Mouse (Mus musculus) C2C12 (cell line): ENCODE results near the gene Mapk6. TPM values are rescaled to one million over a fixed set of nuclear protein-coding genes. Genes with fewer than 3 reads are reported as not detected.
A peak's percentile ranks its signal among the peaks of the same experiment; 100 is the strongest.

Source experiments
- H3K27me3 ChIP-seq: one replicate; pipeline ENCODE4 v1.6.1; 2011; ENCODE audit not compliant: control insufficient read depth, insufficient read depth, insufficient read length
- H3K36me3 ChIP-seq: one replicate; pipeline ENCODE4 v1.6.1; 2011; ENCODE audit not compliant: control insufficient read depth, insufficient read depth
- H3K4me3 ChIP-seq: one replicate; pipeline ENCODE4 v1.5.1; 2011; ENCODE audit warnings: mild to moderate bottlenecking, control low read depth; ENCODE audit not compliant: poor library complexity, insufficient read depth, severe bottlenecking
- H3K79me2 ChIP-seq: one replicate; pipeline ENCODE4 v1.6.1; 2011; ENCODE audit not compliant: control insufficient read depth, insufficient read depth
- H3K79me3 ChIP-seq: one replicate; pipeline ENCODE4 v1.6.1; 2011; ENCODE audit warnings: low read depth, control low read depth
- H3ac ChIP-seq: one replicate; pipeline ENCODE3; 2011; ENCODE audit warnings: low read depth; ENCODE audit not compliant: control insufficient read depth, insufficient read length
- CEBPB ChIP-seq: IDR thresholded peaks from one replicate; pipeline ENCODE4 v1.6.1; 2011; ENCODE audit warnings: low read depth, mild to moderate bottlenecking, control low read depth, moderate library complexity
- CTCF ChIP-seq: IDR thresholded peaks from one replicate; pipeline ENCODE4 v1.5.1; 2011; ENCODE audit not compliant: control insufficient read depth, insufficient read depth, insufficient read length
- FOSL1 ChIP-seq: IDR thresholded peaks from one replicate; pipeline ENCODE4 v1.8.0; 2011; ENCODE audit warnings: mild to moderate bottlenecking, low read length; ENCODE audit not compliant: poor library complexity, insufficient read depth, severe bottlenecking
- MAX ChIP-seq: IDR thresholded peaks from one replicate; pipeline ENCODE4 v1.6.1; 2011; ENCODE audit warnings: mild to moderate bottlenecking, control low read depth
- MYOD1 ChIP-seq: IDR thresholded peaks from one replicate; pipeline ENCODE4 v1.6.1; 2011; ENCODE audit warnings: low read depth; ENCODE audit not compliant: control insufficient read depth, insufficient read length
- MYOG ChIP-seq: IDR thresholded peaks from one replicate; pipeline ENCODE4 v1.6.1; 2011; ENCODE audit not compliant: control insufficient read depth, insufficient read length; ENCODE audit errors: extremely low read depth
- USF1 ChIP-seq: IDR thresholded peaks from one replicate; pipeline ENCODE4 v1.6.1; 2011; ENCODE audit warnings: low read depth, mild to moderate bottlenecking, control low read depth, moderate library complexity
- polyA plus RNA-seq: library from polyadenylated mRNA; unstranded; fragments of >200 nt; fragmentation: generic; extraction: Trizol; gene quantifications from one replicate; pipeline ENCODE4 v1.2.1, GENCODE M21; 2012; ENCODE audit warnings: missing spikeins

The Mapk6 gene
- polyA plus RNA-seq, 1 experiment = 44.8 TPM

- Histone ChIP-seq H3K79me3 (peaks cover 10% of the 10 kb centered on the region), H3K79me2 (peaks cover 12% of the 10 kb centered on the region), H3K27me3 (no peaks in the 10 kb centered on the region), H3K4me3 (no peak overlapping the region), H3ac (no peak overlapping the region), H3K36me3 (no peaks in the 10 kb centered on the region)
- TF ChIP-seq CTCF (no peak), CEBPB (no peak), MAX (no peak)
These were observed 3.4 kb upstream of the Mapk6 start for GRCm38 (mm10) chr9:75413206-75413605.

DNA sequence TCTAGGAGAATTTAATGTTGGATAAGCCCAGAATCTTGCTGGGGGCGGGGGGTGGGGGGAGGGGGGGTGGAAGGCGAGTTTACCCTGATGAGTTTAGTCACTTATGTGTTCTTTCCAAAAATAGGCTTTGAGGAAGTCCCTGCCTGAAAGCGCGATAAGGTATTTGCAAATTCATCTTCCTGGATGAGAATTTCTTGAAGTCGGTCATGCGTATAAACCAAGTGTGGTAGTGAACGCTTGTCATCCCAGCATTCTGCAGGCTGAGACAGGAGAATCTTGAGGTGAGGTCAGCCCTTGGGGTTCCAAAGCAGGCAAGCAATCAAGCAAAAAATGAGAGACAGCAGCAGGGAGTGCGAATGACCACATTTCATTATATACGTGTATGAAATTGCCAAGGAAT is 1.8 kb upstream of the Mapk6 start:
- Histone ChIP-seq H3K79me2 (peaks cover 29% of the 10 kb centered on the region), H3ac (no peak overlapping the region), H3K27me3 (no peaks in the 10 kb centered on the region), H3K4me3 (no peak overlapping the region), H3K36me3 (no peaks in the 10 kb centered on the region), H3K79me3 (peaks cover 26% of the 10 kb centered on the region)
- TF ChIP-seq USF1 (no peak), FOSL1 (no peak), CEBPB (no peak), MYOG (no peak), MYOD1 (no peak), MAX (no peak), CTCF (no peak)

- Histone ChIP-seq H3ac (no peak overlapping the region), H3K36me3 (no peaks in the 10 kb centered on the region)
- TF ChIP-seq CTCF = no peak
- TF ChIP-seq CEBPB = no peak
- no peak for TF ChIP-seq FOSL1
- TF ChIP-seq MYOD1 = no peak
- TF ChIP-seq USF1 = no peak
- no peak for TF ChIP-seq MAX
- no peak for TF ChIP-seq MYOG
These were observed 1.2 kb upstream of the Mapk6 start for GRCm38 (mm10) chr9:75410868-75411487.

DNA sequence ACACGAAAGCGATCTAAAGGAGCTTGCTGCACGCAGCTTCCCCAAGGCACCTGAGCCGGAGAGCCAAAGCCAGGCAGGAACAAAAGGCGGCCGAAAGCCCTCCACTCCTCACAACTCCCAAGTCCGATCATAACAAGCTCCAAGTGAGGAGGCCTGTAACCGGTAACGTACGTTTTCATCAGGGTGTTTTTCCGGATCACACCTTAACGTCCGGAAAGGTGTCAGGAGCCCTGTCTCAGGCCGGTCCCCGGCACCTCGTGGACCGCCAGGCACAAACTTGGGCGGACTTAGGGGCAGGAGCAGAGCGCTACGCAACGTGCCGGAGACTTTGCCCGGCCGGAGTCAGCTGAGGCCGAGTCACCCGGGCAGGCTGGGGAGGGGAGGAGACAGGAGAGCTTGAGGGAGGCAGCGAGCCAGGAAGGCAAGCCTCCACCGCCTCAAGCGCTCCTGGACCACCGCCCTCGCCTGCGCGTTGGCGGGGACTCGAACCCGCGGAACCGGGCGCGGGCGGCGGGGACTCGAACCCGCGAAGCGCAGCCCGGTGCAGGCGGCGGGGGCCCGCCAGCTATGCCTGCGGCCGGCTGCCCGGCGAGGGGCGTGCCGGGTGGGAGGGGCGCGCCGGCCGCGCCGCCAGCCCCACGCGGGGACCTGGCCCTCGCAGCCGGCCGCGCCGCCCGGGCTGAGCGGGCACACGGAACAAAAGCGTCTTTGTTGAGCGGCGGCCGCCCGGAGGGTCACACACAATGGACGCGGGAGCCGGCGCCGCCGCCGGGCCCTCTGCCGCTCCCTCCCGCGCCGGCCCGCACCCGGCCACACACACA is 564 bp downstream of the Mapk6 start:
- no peaks in the 10 kb centered on the region for H3K27me3 ChIP-seq
- H3K36me3 ChIP-seq = no peaks in the 10 kb centered on the region
- no peak for TF ChIP-seq CEBPB
- peaks cover 52% of the 10 kb centered on the region for H3K79me2 ChIP-seq
- H3ac ChIP-seq = peak overlapping the region; percentile 88
- peaks cover 49% of the 10 kb centered on the region for H3K79me3 ChIP-seq
- peak overlapping the region; percentile 69 for H3K4me3 ChIP-seq

More at GRCm38 (mm10) chr9:75410868-75411487, 1.2 kb upstream of the Mapk6 start:
- Histone ChIP-seq H3K4me3 (no peak overlapping the region), H3K27me3 (no peaks in the 10 kb centered on the region), H3K79me2 (peaks cover 35% of the 10 kb centered on the region), H3K79me3 (peaks cover 32% of the 10 kb centered on the region)

DNA sequence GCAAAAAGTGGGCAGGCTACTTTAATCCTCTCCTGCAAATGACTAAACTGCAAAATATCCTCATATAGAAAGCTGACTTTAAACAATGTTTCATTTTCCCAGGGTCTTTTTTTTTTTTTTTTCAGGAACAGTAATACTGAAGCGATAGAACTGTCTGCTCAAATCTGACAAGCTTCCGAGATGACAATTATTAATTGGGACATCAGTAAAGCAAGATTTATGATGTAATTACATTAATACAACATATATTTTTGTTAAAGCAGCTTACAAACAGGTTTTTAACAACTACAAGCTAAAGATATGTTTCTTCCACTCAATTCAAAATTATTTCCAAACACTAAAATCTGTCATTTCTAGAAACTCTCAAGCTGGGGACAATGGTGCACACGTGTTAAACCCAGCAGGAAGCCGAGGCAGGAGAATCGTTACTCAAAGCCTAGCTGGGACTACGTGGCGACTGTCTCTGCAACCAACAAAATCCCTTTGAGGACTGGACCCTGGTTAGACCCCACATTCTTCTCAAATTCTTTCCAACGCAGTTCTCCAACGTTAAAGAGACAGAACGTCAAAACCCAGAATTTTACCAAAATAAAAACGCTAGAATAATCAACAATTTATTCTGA is 1.5 kb downstream of the Mapk6 start:
- Histone ChIP-seq H3K4me3 (peak overlapping the region; percentile 69), H3K79me2 (peaks cover 61% of the 10 kb centered on the region), H3K27me3 (no peaks in the 10 kb centered on the region), H3K36me3 (no peaks in the 10 kb centered on the region), H3K79me3 (peaks cover 59% of the 10 kb centered on the region), H3ac (peak overlapping the region; percentile 65)
- no peak for TF ChIP-seq FOSL1
- no peak for TF ChIP-seq CEBPB

GRCm38 (mm10) chr9:75407803-75408202 is 2.0 kb downstream of the Mapk6 start:
- H3K27me3 ChIP-seq = no peaks in the 10 kb centered on the region
- TF ChIP-seq FOSL1 (no peak), MYOG (no peak), MYOD1 (no peak), CEBPB (no peak), MAX (no peak), CTCF (no peak), USF1 (no peak)
- no peak overlapping the region for H3ac ChIP-seq
- H3K36me3 ChIP-seq = no peaks in the 10 kb centered on the region
- peaks cover 64% of the 10 kb centered on the region for H3K79me3 ChIP-seq
- peaks cover 67% of the 10 kb centered on the region for H3K79me2 ChIP-seq
- peak overlapping the region; percentile 69 for H3K4me3 ChIP-seq
